Comparison of ENCODE assay signal across 19 mouse cellular contexts in genomic region chr7:71782496-71782895, GRCm38 (mm10).
"Had no signal": no experiment of that assay in that cellular context is flagged by ENCODE, and none has a peak within 500 bp of the region (broad histone marks: within the 10 kb centered on the region; RNA-seq: fewer than 3 reads in every experiment).

No protein-coding gene starts in this region.

- DNase-seq: layer of hippocampus, postnatal 36 days; liver, embryonic 13.5 days; lung, postnatal 14 days; midbrain, embryonic 14.5 days; right cerebral cortex, adult 18-20 months; right cerebral cortex, postnatal 14 days; right cerebral cortex, postnatal 4 days; thymus, adult 2 months; thymus, postnatal 14 days; thymus, postnatal 4 days had no signal

- H3K9ac ChIP-seq: hindbrain, embryonic 15.5 days; kidney, embryonic 15.5 days; liver, embryonic 13.5 days; neural tube, embryonic 12.5 days; neural tube, embryonic 15.5 days had no signal

- H3K4me3 ChIP-seq: hindbrain, embryonic 15.5 days; kidney, embryonic 15.5 days; left cerebral cortex, adult 2 months; liver, embryonic 13.5 days; megakaryocyte, embryonic 14.5 days; midbrain, embryonic 10.5 days; neural tube, embryonic 12.5 days; neural tube, embryonic 15.5 days had no signal

- H3K27ac ChIP-seq: hindbrain, embryonic 15.5 days; kidney, embryonic 15.5 days; left cerebral cortex, adult 2 months; liver, embryonic 13.5 days; midbrain, embryonic 10.5 days; neural tube, embryonic 12.5 days; neural tube, embryonic 15.5 days; stomach, postnatal 0 days had no signal

- H3K4me1 ChIP-seq: hindbrain, embryonic 15.5 days; kidney, embryonic 15.5 days; liver, embryonic 13.5 days; megakaryocyte, embryonic 14.5 days; midbrain, embryonic 10.5 days; neural tube, embryonic 12.5 days had no signal

- H3K27me3 ChIP-seq: hindbrain, embryonic 15.5 days; kidney, embryonic 15.5 days; liver, embryonic 13.5 days; megakaryocyte, embryonic 14.5 days; neural tube, embryonic 12.5 days; neural tube, embryonic 15.5 days had no signal

- H3K36me3 ChIP-seq: hindbrain, embryonic 15.5 days; kidney, embryonic 15.5 days; liver, embryonic 13.5 days; midbrain, embryonic 10.5 days; neural tube, embryonic 12.5 days; neural tube, embryonic 15.5 days had no signal

- H3K9me3 ChIP-seq: hindbrain, embryonic 15.5 days; kidney, embryonic 15.5 days; liver, embryonic 13.5 days; megakaryocyte, embryonic 14.5 days; midbrain, embryonic 10.5 days; neural tube, embryonic 12.5 days; neural tube, embryonic 15.5 days had no signal

- ATAC-seq: intestine, postnatal 0 days had no signal

- H3K4me2 ChIP-seq: hindbrain, embryonic 15.5 days; kidney, embryonic 15.5 days; liver, embryonic 13.5 days; neural tube, embryonic 12.5 days; neural tube, embryonic 15.5 days had no signal
